Mouse (Mus musculus): Measurements from ENCODE around the gene Abtb2.

- TF ChIP-seq CTCF (IDR thresholded peaks at IDR 0.05; ENCODE audit: insufficient read depth, low read length), result no peak
- TF ChIP-seq POLR2A (IDR thresholded peaks at IDR 0.05; ENCODE audit: borderline replicate concordance, extremely low read depth, low read depth, low read length), result no peak
Observed at GRCm38 (mm10) chr2:103682927-103683442, 116.9 kb downstream of the Abtb2 start.
